Mouse (Mus musculus) ES-Bruce4 (cell line): ENCODE measurements at regions not wholly inside any gene's neighbourhood (a gene's known extent, or its start where the extent isn't known, plus 50 kb on each side); places are given as distances from the start of the nearest gene placed in this dataset.

ENCODE experiments used
- CTCF ChIP-seq: IDR thresholded peaks from one replicate; pipeline ENCODE4 v1.8.1; 2011; ENCODE audit warnings: low read depth, low read length
- POLR2A ChIP-seq: IDR thresholded peaks from one replicate; pipeline ENCODE4 v1.8.1; 2011; ENCODE audit warnings: low read length; ENCODE audit not compliant: insufficient read depth

- TF ChIP-seq POLR2A (no peak), CTCF (no peak)
These were observed 440.1 kb upstream of the Ube2e3 start for GRCm38 (mm10) chr2:78427659-78428336.
